Mouse (Mus musculus) forebrain, embryonic 12.5 days (tissue): Measurements from ENCODE around the gene Usp19. TPM values are rescaled to one million over a fixed set of nuclear protein-coding genes. Genes with fewer than 3 reads are reported as not detected.

Experiments used
- ATAC-seq: fragments of 200-750 bp; cut with Nextera tagmentation; 2 replicates; pipeline ENCODE4 v1.8.0; 2017; ENCODE audit warnings: moderate TSS enrichment; ENCODE audit not compliant: low FRiP score
- H3K27ac ChIP-seq: fragments of 300-500 bp; sonication (generic); 2 replicates; pipeline ENCODE4 v1.5.1; 2016; ENCODE audit warnings: mild to moderate bottlenecking
- H3K27me3 ChIP-seq: fragments of 300-500 bp; sonication (generic); 2 replicates; pipeline ENCODE4 v1.6.1; 2016; ENCODE audit warnings: mild to moderate bottlenecking
- H3K36me3 ChIP-seq: fragments of 300-500 bp; sonication (generic); replicated peaks from 2 replicates; pipeline ENCODE4 v1.6.1; 2016; ENCODE audit warnings: mild to moderate bottlenecking
- H3K4me1 ChIP-seq: fragments of 300-500 bp; sonication (generic); 2 replicates; pipeline ENCODE4 v1.6.1; 2016
- H3K4me2 ChIP-seq: fragments of 300-500 bp; sonication (generic); 2 replicates; pipeline ENCODE4 v1.6.1; 2016; ENCODE audit warnings: mild to moderate bottlenecking, moderate library complexity
- H3K4me3 ChIP-seq: fragments of 300-500 bp; sonication (generic); replicated peaks from 2 replicates; pipeline ENCODE4 v1.5.1; 2016; ENCODE audit warnings: mild to moderate bottlenecking
- H3K9ac ChIP-seq: fragments of 300-500 bp; sonication (generic); 2 replicates; pipeline ENCODE4 v1.6.1; 2016; ENCODE audit warnings: mild to moderate bottlenecking
- H3K9me3 ChIP-seq: fragments of 300-500 bp; sonication (generic); 2 replicates; pipeline ENCODE4 v1.6.1; 2016
- WGBS: fragments of 180-500 bp; shearing (Covaris S2); methylation state at CpG from one replicate; pipeline ENCODE4 v1.1.7; 2016; 5-methylcytosine and 5-hydroxymethylcytosine counted together
- polyA plus RNA-seq: library from polyadenylated mRNA; unstranded; fragments of >200 nt; fragmentation: Nextera tagmentation; extraction: Ambion mirVana; gene quantifications from 2 replicates; pipeline ENCODE4 v1.2.1, GENCODE M21; 2016

The Usp19 gene
- 101 and 103 TPM in 2 replicates for polyA plus RNA-seq

DNA sequence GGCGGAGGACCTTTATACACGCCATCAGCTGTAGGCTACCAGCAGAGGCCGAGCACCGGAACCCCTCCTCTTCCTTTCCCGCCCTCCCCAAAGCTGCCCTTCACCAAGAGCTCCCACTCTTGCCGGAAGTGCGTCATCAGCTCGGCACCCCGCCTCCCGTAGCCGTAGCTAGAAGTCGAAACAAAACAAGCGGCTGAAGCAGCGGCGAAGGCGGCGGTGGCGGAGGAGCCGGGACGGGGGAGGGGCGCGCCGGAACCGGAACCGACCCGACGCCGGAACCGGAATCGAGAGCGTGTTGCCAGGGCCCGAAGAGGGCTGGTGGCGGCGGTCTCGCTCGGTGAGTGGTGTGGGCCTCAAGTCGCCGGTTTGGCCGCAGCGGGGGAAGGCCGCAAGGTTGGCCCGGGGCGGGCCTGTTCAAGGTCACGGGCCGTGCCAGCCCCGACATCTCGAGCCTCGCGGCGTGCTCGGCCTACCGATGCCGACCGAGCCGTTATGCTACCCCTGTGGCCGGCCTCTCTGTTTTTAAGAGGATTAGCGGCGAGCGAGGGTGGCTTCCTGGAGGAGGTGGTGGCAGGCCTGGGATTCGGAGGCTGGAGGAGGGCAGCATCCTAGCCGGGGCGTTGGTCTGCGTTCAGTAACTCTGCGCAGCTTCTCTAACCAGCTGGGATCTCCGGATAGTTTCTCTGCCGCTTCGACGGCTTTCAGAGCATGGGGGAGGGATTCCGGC is at the start of gene Usp19:
TSS of gene Usp19 (plus strand) at position 44 of the 727 bp plus-strand sequence.
- peak within 1 kb of the TSS; percentile 89 for H3K4me2 ChIP-seq
- no peaks in the 10 kb centered on the region for H3K27me3 ChIP-seq
- peaks cover 22% of the 10 kb centered on the region for H3K4me1 ChIP-seq
- peak; percentile 95 for ATAC-seq
- H3K4me3 ChIP-seq: peak within 1 kb of the TSS; percentile 98
- peak within 1 kb of the TSS; percentile 97 for H3K27ac ChIP-seq
- peak within 1 kb of the TSS; percentile 95 for H3K9ac ChIP-seq
- H3K36me3 ChIP-seq: peaks cover 75% of the 10 kb centered on the region
- H3K9me3 ChIP-seq: no peaks in the 10 kb centered on the region
- under 1% methylated on average over 69 of the region's 69 CpGs for WGBS

DNA sequence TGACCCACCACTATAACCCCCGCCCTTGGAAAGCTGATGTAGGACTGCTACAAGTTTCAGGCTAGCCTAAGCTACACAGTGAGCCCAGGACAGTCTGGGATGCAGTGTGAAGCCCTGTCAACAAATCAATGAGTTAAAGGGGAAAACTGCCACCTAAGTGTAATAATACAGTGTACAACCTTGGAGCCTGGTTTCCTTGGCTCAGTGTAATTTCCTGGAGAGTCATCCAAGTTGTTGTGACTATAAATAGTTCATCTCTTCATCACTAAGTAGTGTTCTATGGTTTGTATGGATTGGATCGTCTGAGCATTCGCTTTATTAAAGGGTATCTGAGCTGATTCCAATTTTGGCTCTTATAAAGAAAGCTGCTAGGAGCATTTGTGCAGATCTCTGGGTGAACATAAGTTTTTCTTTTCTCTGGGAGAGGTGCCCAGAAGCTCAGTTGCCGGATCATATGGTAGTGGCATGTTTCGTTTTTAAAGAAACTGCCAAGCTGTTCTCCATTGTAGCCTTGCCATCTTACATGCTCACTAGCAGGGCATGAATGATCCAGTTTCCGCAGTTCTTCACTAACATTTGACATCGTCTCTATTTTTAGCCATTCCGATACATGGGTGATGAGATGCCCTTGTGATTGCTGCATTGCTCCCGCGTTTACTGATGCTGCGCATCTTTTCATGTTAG is 49.0 kb upstream of the Usp19 start:
- H3K36me3 ChIP-seq: no peaks in the 10 kb centered on the region
- no peak overlapping the region for H3K4me2 ChIP-seq
- H3K9me3 ChIP-seq: no peaks in the 10 kb centered on the region
- H3K27ac ChIP-seq: no peak overlapping the region
- ATAC-seq: no peak
- 91% methylated on average over 11 of the region's 11 CpGs for WGBS
- no peaks in the 10 kb centered on the region for H3K27me3 ChIP-seq
- H3K4me1 ChIP-seq: no peaks in the 10 kb centered on the region
- no peak overlapping the region for H3K9ac ChIP-seq
- no peak overlapping the region for H3K4me3 ChIP-seq

DNA sequence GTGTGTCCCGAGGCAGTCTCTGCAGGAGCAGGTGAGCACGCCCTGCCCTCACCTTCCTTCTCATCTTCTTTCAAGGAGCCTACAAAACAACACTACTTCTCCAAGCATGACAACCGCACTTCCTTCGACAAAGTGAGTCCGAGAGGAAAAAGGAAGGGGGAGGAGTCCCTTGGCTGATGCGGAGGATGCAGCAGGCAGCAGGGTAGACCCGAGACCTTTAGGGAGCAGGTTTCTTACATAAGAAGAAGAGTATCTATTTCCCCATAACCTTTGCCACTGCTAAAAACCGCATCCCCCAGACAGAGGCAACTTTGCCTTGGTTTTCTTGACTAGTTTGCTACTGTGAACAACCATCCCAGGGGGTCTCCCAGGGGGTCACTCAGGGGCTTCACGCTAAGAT is 45.3 kb upstream of the Usp19 start:
- Histone ChIP-seq H3K36me3 (peaks cover 19% of the 10 kb centered on the region), H3K9me3 (no peaks in the 10 kb centered on the region), H3K27ac (no peak overlapping the region), H3K9ac (no peak overlapping the region), H3K4me3 (no peak overlapping the region), H3K4me1 (peaks cover 16% of the 10 kb centered on the region), H3K4me2 (no peak overlapping the region), H3K27me3 (no peaks in the 10 kb centered on the region)
- no peak for ATAC-seq
- WGBS: 80% methylated on average over 9 of the region's 9 CpGs

DNA sequence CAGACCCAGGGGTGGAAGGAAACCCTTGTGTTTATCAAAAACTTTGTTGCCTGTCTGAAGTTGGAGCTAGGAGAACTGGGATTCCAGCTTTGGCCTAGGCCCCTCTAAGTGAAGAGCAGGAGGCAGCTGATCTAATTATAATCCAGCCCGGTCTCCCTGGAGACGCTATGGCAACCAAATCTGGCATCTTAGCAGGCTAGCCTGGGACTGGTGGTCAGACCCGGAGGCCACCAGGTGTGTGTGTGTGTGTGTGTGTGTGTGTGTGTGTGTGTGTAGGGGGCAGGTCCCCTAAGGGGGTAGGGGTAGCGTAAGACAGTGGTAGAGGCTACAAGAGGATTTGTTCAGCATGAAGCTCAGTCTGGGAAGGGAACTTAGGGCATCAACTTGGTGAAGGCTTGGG is 40.5 kb upstream of the Usp19 start:
- H3K27ac ChIP-seq: peak overlapping the region; percentile 95
- peak overlapping the region; percentile 84 for H3K4me2 ChIP-seq
- ATAC-seq: peak; percentile 77
- H3K27me3 ChIP-seq: no peaks in the 10 kb centered on the region
- peaks cover 46% of the 10 kb centered on the region for H3K4me1 ChIP-seq
- peaks cover 19% of the 10 kb centered on the region for H3K36me3 ChIP-seq
- WGBS: 11% methylated on average over 4 of the region's 4 CpGs
- peak overlapping the region; percentile 53 for H3K4me3 ChIP-seq
- H3K9ac ChIP-seq: peak overlapping the region; percentile 54
- H3K9me3 ChIP-seq: no peaks in the 10 kb centered on the region

DNA sequence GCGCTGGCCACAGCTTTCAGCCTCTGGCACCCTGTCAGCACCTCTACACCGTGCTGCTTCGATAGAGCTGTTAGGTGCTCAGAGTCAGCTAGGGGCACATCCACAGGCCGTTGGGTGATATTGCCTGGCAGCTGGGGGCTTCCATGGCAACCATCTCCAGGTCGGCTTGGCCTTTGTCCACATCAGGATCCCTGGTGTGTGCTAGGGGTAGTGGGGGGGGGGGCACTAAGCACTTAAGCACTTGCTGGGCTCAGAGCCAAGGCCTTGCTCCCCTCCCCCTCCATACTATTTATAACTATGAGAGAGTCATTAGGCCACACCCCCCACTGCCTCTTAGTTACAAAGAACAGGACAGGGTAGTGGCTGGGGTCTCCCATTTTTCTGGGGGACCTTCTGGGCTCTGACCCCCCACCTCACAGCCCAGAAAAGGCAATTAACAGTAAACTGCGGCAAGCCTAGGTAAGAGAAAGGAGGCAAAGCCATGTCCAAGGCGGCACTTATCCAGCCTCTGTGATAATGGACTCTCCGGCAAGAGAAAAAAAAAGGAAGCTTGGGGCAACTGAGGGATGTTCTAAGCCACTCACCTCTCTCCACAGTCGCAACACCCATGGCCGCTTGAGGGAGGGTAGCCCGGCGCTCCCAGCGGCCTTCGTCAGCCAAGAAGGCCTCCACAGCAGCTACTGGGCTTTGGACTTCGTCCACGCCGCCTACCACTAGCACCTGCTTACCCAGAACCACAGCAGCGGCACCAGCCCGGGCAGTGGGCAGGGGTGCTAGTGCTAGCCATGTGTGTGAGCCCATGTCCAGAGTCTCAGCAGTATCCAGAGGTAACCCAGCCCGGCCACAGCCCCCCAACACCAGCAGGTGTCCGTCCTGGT is 39.9 kb upstream of the Usp19 start:
- H3K4me1 ChIP-seq: peaks cover 46% of the 10 kb centered on the region
- no peaks in the 10 kb centered on the region for H3K27me3 ChIP-seq
- H3K4me2 ChIP-seq: peak overlapping the region; percentile 84
- 55% methylated on average over 21 of the region's 21 CpGs for WGBS
- H3K36me3 ChIP-seq: peaks cover 19% of the 10 kb centered on the region
- H3K4me3 ChIP-seq: peak overlapping the region; percentile 53
- H3K9ac ChIP-seq: peak overlapping the region; percentile 54
- ATAC-seq: peak; percentile 68
- H3K27ac ChIP-seq: peak overlapping the region; percentile 95
- no peaks in the 10 kb centered on the region for H3K9me3 ChIP-seq

DNA sequence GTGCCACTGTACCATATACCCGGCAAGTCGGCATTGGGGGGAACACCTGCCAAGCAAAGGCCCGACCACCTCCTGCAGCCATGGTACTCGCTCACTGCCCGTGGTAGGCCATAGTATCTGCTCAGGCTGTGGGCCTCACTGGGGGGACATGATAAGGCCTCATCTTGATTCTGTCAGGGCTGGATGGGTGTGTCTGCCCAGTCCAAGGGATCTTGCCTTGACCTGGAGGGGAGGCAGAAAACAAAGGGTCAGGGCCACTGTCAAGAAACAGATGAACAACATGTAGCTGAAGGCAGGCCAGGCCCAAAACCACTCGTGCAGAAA is 39.3 kb upstream of the Usp19 start:
- H3K27me3 ChIP-seq: 0 out of 2 replicates have a peak, but pooled peaks cover 3% of the 10 kb centered on the region
- whole genome bisulfite sequencing: 88% methylated on average over 6 of the region's 6 CpGs
- H3K4me3 ChIP-seq: peak overlapping the region; percentile 53
- ATAC-seq: no peak
- peaks cover 19% of the 10 kb centered on the region for H3K36me3 ChIP-seq
- H3K4me2 ChIP-seq: peak overlapping the region; percentile 84
- H3K27ac ChIP-seq: peak overlapping the region; percentile 95
- peaks cover 46% of the 10 kb centered on the region for H3K4me1 ChIP-seq
- peak overlapping the region; percentile 54; the same call in 1 of the 2 replicates for H3K9ac ChIP-seq
- no peaks in the 10 kb centered on the region for H3K9me3 ChIP-seq

DNA sequence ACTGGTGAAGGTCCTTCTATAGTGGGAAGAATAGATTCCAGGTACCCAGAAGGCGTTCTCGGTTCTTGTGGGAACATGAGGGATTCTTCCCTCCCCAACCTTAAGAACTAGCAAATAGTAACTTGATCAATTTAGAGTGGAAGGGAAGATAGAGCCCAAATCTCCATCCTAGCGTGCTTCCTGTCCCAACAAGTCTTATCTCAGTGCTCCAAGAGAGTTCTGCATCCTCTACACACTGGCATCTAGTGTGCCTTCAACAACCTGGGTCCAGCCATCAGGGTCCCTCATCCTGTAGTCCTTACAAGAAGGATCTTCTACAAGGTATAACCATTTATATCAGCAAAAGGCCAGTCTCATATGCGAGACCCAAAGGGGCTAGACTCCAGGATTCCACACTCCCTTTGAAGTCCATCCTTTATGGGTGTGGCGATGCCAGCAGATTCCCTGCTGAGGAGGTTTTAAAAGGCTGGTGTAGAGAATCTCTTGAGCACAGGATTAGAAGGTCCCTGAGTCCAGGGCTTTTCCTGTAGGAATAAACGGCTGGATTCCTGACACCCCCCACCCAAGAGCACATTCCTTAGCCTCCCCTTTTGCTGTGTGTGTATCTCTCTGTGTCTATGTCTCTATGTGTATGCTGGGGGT is 38.8 kb upstream of the Usp19 start:
- Histone ChIP-seq H3K36me3 (peaks cover 19% of the 10 kb centered on the region), H3K4me1 (peaks cover 46% of the 10 kb centered on the region), H3K9me3 (no peaks in the 10 kb centered on the region), H3K4me2 (peak overlapping the region; percentile 84), H3K27ac (peak overlapping the region; percentile 95), H3K9ac (peak overlapping the region; percentile 66), H3K27me3 (0 out of 2 replicates have a peak, but pooled peaks cover 3% of the 10 kb centered on the region), H3K4me3 (peak overlapping the region; percentile 53)
- no peak for ATAC-seq
- WGBS: 46% methylated on average over 6 of the region's 6 CpGs

DNA sequence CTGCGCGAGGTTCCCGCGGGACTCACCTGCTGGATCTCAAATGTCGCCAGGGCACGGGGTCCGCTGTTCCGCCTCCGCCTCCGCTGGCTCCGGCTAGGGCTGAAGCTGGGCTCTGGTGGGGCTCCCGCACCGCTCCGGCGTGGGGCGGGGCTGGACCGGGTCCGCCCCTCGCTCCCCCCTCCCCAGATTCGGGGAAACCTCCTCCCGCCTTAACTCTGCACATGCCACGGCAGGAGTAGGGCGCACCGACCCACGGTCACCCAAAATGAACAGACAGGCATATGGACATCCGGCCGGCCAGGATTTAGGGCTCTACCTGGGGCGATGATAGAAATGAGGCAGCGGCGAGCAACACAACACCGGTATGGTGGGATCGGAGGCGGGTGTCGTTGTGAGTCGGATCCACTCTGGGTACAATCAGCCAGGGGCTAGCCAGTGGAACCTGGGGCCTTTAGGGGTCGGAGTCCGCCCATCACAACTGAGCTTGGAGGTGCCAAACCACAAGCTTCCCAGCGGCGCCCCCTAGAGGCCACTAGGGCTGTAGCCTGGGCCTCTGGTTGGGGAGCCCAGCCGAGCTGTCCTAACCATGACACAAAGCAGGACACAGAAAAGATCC is 38.0 kb upstream of the Usp19 start:
- Histone ChIP-seq H3K27ac (peak overlapping the region; percentile 95), H3K9me3 (no peaks in the 10 kb centered on the region), H3K9ac (peak overlapping the region; percentile 66), H3K4me1 (peaks cover 46% of the 10 kb centered on the region), H3K4me2 (peak overlapping the region; percentile 84), H3K36me3 (peaks cover 18% of the 10 kb centered on the region), H3K27me3 (0 out of 2 replicates have a peak, but pooled peaks cover 3% of the 10 kb centered on the region), H3K4me3 (peak overlapping the region; percentile 53)
- ATAC-seq: peak; percentile 83
- WGBS: under 1% methylated on average over 40 of the region's 40 CpGs

DNA sequence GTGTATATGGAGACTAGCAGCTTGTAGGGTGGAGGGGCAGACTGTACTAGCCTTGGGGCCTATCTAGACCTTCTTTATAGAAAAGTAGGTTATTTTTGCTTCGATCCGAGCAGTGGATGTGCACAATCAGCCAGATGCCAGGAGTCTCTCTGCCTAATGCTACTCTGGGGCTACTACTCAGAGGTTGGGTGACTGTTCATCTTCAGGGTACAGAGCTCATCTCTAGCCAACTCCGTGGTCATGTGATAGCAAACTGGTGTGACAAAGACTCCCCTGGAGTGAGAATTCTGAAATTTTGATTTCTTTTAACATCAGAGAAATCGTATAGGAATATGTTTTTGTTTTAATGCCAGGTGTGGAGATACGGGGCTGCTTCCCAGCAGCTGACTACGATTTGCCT is 37.5 kb upstream of the Usp19 start:
- 47% methylated on average over 6 of the region's 6 CpGs for WGBS
- Histone ChIP-seq H3K4me3 (peak overlapping the region; percentile 53), H3K9ac (peak overlapping the region; percentile 66; the same call in 1 of the 2 replicates), H3K9me3 (no peaks in the 10 kb centered on the region), H3K27ac (peak overlapping the region; percentile 95), H3K4me2 (peak overlapping the region; percentile 84), H3K27me3 (0 out of 2 replicates have a peak, but pooled peaks cover 3% of the 10 kb centered on the region), H3K36me3 (peaks cover 13% of the 10 kb centered on the region), H3K4me1 (peaks cover 46% of the 10 kb centered on the region)
- peak; percentile 6; the same call in 1 of the 2 replicates for ATAC-seq

DNA sequence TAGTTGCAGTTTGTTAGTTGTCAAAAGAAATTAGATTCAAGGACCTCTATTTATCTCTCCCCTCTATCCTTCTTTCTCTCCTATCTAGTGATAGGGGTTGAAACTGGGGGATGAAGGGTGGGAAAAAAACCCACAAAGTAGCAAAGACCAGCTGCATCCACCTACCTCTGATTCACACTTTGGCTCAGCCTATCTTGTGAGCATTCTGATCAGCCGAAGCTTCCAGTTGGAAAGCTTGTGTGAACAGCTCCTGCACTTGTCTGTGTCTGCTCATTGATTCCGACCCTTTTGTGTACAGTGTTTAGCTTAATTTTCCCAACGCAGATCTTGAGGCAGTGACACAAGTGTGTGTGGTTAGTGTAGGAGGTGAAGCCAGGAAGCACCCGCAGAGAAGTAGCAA is 36.9 kb upstream of the Usp19 start:
- WGBS: 81% methylated on average over 4 of the region's 4 CpGs
- no peak for ATAC-seq
- Histone ChIP-seq H3K36me3 (peaks cover 7% of the 10 kb centered on the region), H3K4me2 (peak overlapping the region; percentile 84; the same call in 1 of the 2 replicates), H3K27me3 (0 out of 2 replicates have a peak, but pooled peaks cover 3% of the 10 kb centered on the region), H3K4me3 (no peak overlapping the region), H3K9me3 (no peaks in the 10 kb centered on the region), H3K4me1 (peaks cover 46% of the 10 kb centered on the region), H3K9ac (no peak overlapping the region), H3K27ac (no peak overlapping the region)

DNA sequence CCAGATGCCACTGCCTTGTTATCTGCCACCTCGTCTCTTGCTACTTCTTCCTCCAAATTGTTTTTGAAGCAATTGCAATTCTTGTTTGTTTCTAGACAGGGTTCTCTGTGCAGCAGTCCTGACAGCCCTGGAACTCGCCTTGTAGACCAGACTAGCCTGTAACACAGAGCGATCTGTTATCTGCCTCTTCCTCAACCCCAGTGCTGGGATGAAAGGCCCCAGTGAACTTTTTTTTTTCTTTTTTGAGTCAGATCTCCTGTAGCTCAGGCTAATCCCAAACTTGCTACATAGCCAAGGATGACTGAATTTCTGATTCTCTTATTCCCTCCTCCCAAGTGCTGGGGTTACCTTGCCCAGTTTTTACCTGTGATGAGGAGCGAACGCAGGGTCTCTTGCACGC is 36.0 kb upstream of the Usp19 start:
- H3K4me1 ChIP-seq: peaks cover 37% of the 10 kb centered on the region
- no peak overlapping the region for H3K9ac ChIP-seq
- no peak overlapping the region for H3K4me3 ChIP-seq
- ATAC-seq: no peak
- 86% methylated on average over 6 of the region's 6 CpGs for WGBS
- 0 out of 2 replicates have a peak, but pooled peaks cover 10% of the 10 kb centered on the region for H3K27me3 ChIP-seq
- H3K9me3 ChIP-seq: no peaks in the 10 kb centered on the region
- no peak overlapping the region for H3K27ac ChIP-seq
- H3K36me3 ChIP-seq: no peaks in the 10 kb centered on the region
- no peak overlapping the region for H3K4me2 ChIP-seq
